Mouse (Mus musculus): ENCODE results near the gene Dock9.

DNA sequence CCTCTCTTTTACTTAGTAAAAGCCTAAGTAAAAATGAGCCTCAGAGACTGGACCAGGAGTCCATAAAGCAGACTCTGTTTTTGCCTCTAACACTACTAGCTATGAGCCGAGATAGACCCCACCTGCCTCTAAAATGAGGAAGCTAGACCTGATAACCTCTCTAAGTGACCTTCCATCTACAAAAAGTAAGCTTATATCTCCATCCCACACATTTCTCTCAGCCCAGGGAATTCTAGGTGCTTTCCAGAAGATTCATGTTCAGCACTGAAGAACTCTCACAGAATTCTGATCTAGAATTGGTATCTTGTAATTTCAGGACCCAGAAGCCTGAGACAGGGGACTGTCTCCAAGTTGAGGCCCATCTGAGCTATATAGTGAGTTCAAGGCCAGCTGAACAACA is 12.2 kb downstream of the Dock9 start:
- TF ChIP-seq CTCF (IDR thresholded peaks at IDR 0.05; ENCODE audit: low read depth) (no peak), EP300 (optimal IDR thresholded peaks at IDR 0.05) (no peak)

Data from stomach, postnatal 0 days (tissue).